Mouse (Mus musculus): ENCODE results near the gene Slc44a5. TPM values are rescaled to one million over a fixed set of nuclear protein-coding genes. Genes with fewer than 3 reads are reported as not detected.

Slc44a5 gene
- polyA plus RNA-seq (2015; fragmentation: Nextera tagmentation; extraction: Ambion mirVana): 0.18 and 0.22 TPM in 2 replicates

DNA sequence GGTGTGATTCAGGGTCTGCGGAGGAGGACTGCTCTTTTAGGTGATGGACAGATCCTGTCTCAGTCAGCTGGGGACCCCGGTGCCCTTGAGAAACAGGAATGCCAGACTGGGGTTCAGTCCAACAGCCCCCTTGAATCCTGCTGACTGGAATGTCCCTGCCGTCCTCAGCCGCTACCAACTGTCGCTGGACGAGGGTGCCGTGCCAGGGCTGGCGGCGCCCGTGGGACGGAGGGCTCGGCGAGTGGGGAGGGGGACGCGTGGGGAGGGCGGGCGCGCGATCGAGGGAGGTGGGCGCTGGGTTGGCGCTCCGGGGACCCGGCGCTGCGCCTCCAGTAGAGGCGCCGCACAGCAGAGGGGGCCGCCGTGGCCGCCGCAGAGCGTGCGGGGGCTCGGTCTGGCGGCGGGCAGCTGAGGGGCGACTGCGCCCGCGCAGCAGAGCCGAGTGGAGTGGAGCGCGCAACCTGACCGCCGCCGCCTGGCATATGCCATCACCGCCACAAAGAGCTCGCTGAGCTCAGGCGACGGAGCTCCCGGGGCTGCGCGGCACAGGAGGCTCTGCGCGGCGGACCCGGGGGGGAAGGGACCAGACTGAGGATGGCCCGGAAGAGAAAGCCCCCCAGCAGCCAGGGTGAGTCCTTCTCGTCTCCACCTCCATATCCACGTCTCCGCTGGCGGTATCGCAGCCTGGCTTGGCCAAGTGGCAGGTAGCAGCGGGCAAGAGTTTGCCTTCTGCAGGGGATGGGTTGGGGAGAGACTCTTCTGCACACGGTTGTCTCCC, at the start of gene Slc44a5:
Gene Slc44a5 (plus strand): TSS at position 266 of the 778 bp plus-strand sequence.
- H3K4me3 ChIP-seq (ENCODE audit: low read depth, low read length): peak within 1 kb of the TSS; percentile 32
- H3K4me1 ChIP-seq (ENCODE audit: control insufficient read depth, low read depth, low read length): no peaks in the 10 kb centered on the region
- H3K9me3 ChIP-seq (replicated peaks; ENCODE audit: control insufficient read depth, low read length): no peaks in the 10 kb centered on the region
- ATAC-seq (ENCODE audit: low read depth): no peak
- WGBS (ENCODE audit: insufficient replicate concordance): 2% methylated on average over 51 of the region's 66 CpGs
- H3K27me3 ChIP-seq (ENCODE audit: control insufficient read depth, insufficient read depth, low read depth, low read length): peaks cover 41% of the 10 kb centered on the region
- H3K27ac ChIP-seq (ENCODE audit: low read length): no peak within 1 kb of the TSS
- no peak within 1 kb of the TSS for H3K9ac ChIP-seq (ENCODE audit: low read depth, low read length)
- H3K36me3 ChIP-seq (ENCODE audit: control insufficient read depth, insufficient read depth): no peaks in the 10 kb centered on the region
- peak within 1 kb of the TSS; percentile 43 for H3K4me2 ChIP-seq (ENCODE audit: low read depth, low read length)

- WGBS (ENCODE audit: insufficient replicate concordance): 76% methylated on average over 7 of the region's 7 CpGs
- Histone ChIP-seq H3K27me3 (ENCODE audit: control insufficient read depth, insufficient read depth, low read depth, low read length) (no peaks in the 10 kb centered on the region), H3K9ac (ENCODE audit: low read depth, low read length) (no peak overlapping the region), H3K4me2 (ENCODE audit: low read depth, low read length) (no peak overlapping the region), H3K9me3 (replicated peaks; ENCODE audit: control insufficient read depth, low read length) (no peaks in the 10 kb centered on the region), H3K4me3 (ENCODE audit: low read depth, low read length) (no peak overlapping the region), H3K36me3 (ENCODE audit: control insufficient read depth, insufficient read depth) (peaks cover 12% of the 10 kb centered on the region), H3K4me1 (ENCODE audit: control insufficient read depth, low read depth, low read length) (no peaks in the 10 kb centered on the region; the same call in 1 of the 2 replicates), H3K27ac (ENCODE audit: low read length) (no peak overlapping the region)
- no peak for ATAC-seq (ENCODE audit: low read depth)
Measured at GRCm38 (mm10) chr3:153926333-153926732, 46.9 kb upstream of the Slc44a5 start.

- Histone ChIP-seq H3K27me3 (ENCODE audit: control insufficient read depth, insufficient read depth, low read depth, low read length) (no peaks in the 10 kb centered on the region), H3K4me1 (ENCODE audit: control insufficient read depth, low read depth, low read length) (no peaks in the 10 kb centered on the region; the same call in none of the 2 replicates), H3K9ac (ENCODE audit: low read depth, low read length) (no peak overlapping the region), H3K27ac (ENCODE audit: low read length) (no peak overlapping the region), H3K36me3 (ENCODE audit: control insufficient read depth, insufficient read depth) (peaks cover 13% of the 10 kb centered on the region), H3K4me3 (ENCODE audit: low read depth, low read length) (no peak overlapping the region), H3K9me3 (replicated peaks; ENCODE audit: control insufficient read depth, low read length) (no peaks in the 10 kb centered on the region), H3K4me2 (ENCODE audit: low read depth, low read length) (no peak overlapping the region)
- ATAC-seq (ENCODE audit: low read depth): peak; percentile 44; the same call in 1 of the 2 replicates
- 76% methylated on average over 11 of the region's 11 CpGs for WGBS (ENCODE audit: insufficient replicate concordance)
Measured at GRCm38 (mm10) chr3:153929526-153929925, 43.7 kb upstream of the Slc44a5 start.

DNA sequence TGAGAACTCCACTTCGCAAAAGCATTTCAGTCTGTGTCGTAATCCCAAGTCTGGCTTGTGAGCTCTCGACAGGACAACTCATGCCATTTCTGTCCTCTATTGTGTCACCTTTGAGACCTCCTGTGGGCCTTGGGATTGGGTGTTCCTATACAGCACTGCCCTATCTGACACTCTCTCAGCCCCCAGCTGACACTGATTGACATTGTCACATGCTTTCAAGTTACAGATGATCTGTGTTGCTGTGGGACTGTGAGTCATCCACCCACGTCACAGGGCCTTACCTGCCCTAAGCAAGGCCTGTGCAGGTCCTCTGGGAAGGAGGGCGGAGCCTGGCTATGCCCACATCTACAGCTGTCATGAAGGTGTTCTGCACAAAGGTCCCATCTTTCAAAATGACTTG, 40.8 kb upstream of the Slc44a5 start:
- Histone ChIP-seq H3K36me3 (ENCODE audit: control insufficient read depth, insufficient read depth) (peaks cover 10% of the 10 kb centered on the region), H3K4me1 (ENCODE audit: control insufficient read depth, low read depth, low read length) (no peaks in the 10 kb centered on the region; the same call in none of the 2 replicates), H3K9me3 (replicated peaks; ENCODE audit: control insufficient read depth, low read length) (no peaks in the 10 kb centered on the region), H3K4me2 (ENCODE audit: low read depth, low read length) (no peak overlapping the region), H3K27me3 (ENCODE audit: control insufficient read depth, insufficient read depth, low read depth, low read length) (no peaks in the 10 kb centered on the region), H3K9ac (ENCODE audit: low read depth, low read length) (no peak overlapping the region), H3K27ac (ENCODE audit: low read length) (no peak overlapping the region), H3K4me3 (ENCODE audit: low read depth, low read length) (no peak overlapping the region)
- ATAC-seq (ENCODE audit: low read depth): peak; percentile 53; the same call in 1 of the 2 replicates
- 74% methylated on average over 5 of the region's 5 CpGs for WGBS (ENCODE audit: insufficient replicate concordance)

GRCm38 (mm10) chr3:153935878-153936277, 37.4 kb upstream of the Slc44a5 start:
- 74% methylated on average over 9 of the region's 9 CpGs for WGBS (ENCODE audit: insufficient replicate concordance)
- H3K4me2 ChIP-seq (ENCODE audit: low read depth, low read length): no peak overlapping the region
- H3K27me3 ChIP-seq (ENCODE audit: control insufficient read depth, insufficient read depth, low read depth, low read length): no peaks in the 10 kb centered on the region
- no peak for ATAC-seq (ENCODE audit: low read depth)
- no peak overlapping the region for H3K9ac ChIP-seq (ENCODE audit: low read depth, low read length)
- peaks cover 5% of the 10 kb centered on the region for H3K36me3 ChIP-seq (ENCODE audit: control insufficient read depth, insufficient read depth)
- no peak overlapping the region for H3K27ac ChIP-seq (ENCODE audit: low read length)
- H3K9me3 ChIP-seq (replicated peaks; ENCODE audit: control insufficient read depth, low read length): no peaks in the 10 kb centered on the region
- no peak overlapping the region for H3K4me3 ChIP-seq (ENCODE audit: low read depth, low read length)
- no peaks in the 10 kb centered on the region; the same call in 1 of the 2 replicates for H3K4me1 ChIP-seq (ENCODE audit: control insufficient read depth, low read depth, low read length)

GRCm38 (mm10) chr3:153937116-153937810, 36.0 kb upstream of the Slc44a5 start:
- no peak overlapping the region for H3K4me3 ChIP-seq (ENCODE audit: low read depth, low read length)
- H3K27me3 ChIP-seq (ENCODE audit: control insufficient read depth, insufficient read depth, low read depth, low read length): no peaks in the 10 kb centered on the region
- 0 out of 2 replicates have a peak, but pooled peaks have one; percentile 12 for ATAC-seq (ENCODE audit: low read depth)
- H3K27ac ChIP-seq (ENCODE audit: low read length): no peak overlapping the region
- H3K4me2 ChIP-seq (ENCODE audit: low read depth, low read length): no peak overlapping the region
- H3K9ac ChIP-seq (ENCODE audit: low read depth, low read length): no peak overlapping the region
- H3K36me3 ChIP-seq (ENCODE audit: control insufficient read depth, insufficient read depth): peaks cover 4% of the 10 kb centered on the region
- WGBS (ENCODE audit: insufficient replicate concordance): 85% methylated on average over 17 of the region's 17 CpGs
- H3K9me3 ChIP-seq (replicated peaks; ENCODE audit: control insufficient read depth, low read length): no peaks in the 10 kb centered on the region
- peaks cover 8% of the 10 kb centered on the region; the same call in 1 of the 2 replicates for H3K4me1 ChIP-seq (ENCODE audit: control insufficient read depth, low read depth, low read length)

- Histone ChIP-seq H3K4me2 (ENCODE audit: low read depth, low read length) (no peak overlapping the region), H3K9ac (ENCODE audit: low read depth, low read length) (no peak overlapping the region), H3K4me3 (ENCODE audit: low read depth, low read length) (no peak overlapping the region), H3K27me3 (ENCODE audit: control insufficient read depth, insufficient read depth, low read depth, low read length) (no peaks in the 10 kb centered on the region), H3K27ac (ENCODE audit: low read length) (no peak overlapping the region), H3K4me1 (ENCODE audit: control insufficient read depth, low read depth, low read length) (peaks cover 19% of the 10 kb centered on the region), H3K9me3 (replicated peaks; ENCODE audit: control insufficient read depth, low read length) (no peaks in the 10 kb centered on the region), H3K36me3 (ENCODE audit: control insufficient read depth, insufficient read depth) (peaks cover 2% of the 10 kb centered on the region)
- no peak for ATAC-seq (ENCODE audit: low read depth)
- 77% methylated on average over 8 of the region's 8 CpGs for WGBS (ENCODE audit: insufficient replicate concordance)
Measured at GRCm38 (mm10) chr3:153940021-153940420, 33.2 kb upstream of the Slc44a5 start.

GRCm38 (mm10) chr3:153940486-153940885, 32.8 kb upstream of the Slc44a5 start:
- no peaks in the 10 kb centered on the region for H3K27me3 ChIP-seq (ENCODE audit: control insufficient read depth, insufficient read depth, low read depth, low read length)
- no peak overlapping the region for H3K9ac ChIP-seq (ENCODE audit: low read depth, low read length)
- peaks cover 2% of the 10 kb centered on the region; the same call in 1 of the 2 replicates for H3K36me3 ChIP-seq (ENCODE audit: control insufficient read depth, insufficient read depth)
- no peak for ATAC-seq (ENCODE audit: low read depth)
- H3K27ac ChIP-seq (ENCODE audit: low read length): no peak overlapping the region
- no peak overlapping the region for H3K4me3 ChIP-seq (ENCODE audit: low read depth, low read length)
- H3K4me2 ChIP-seq (ENCODE audit: low read depth, low read length): no peak overlapping the region
- 89% methylated on average over 9 of the region's 9 CpGs for WGBS (ENCODE audit: insufficient replicate concordance)
- H3K4me1 ChIP-seq (ENCODE audit: control insufficient read depth, low read depth, low read length): peaks cover 21% of the 10 kb centered on the region
- no peaks in the 10 kb centered on the region for H3K9me3 ChIP-seq (replicated peaks; ENCODE audit: control insufficient read depth, low read length)

GRCm38 (mm10) chr3:153941613-153942012, 31.6 kb upstream of the Slc44a5 start:
- Histone ChIP-seq H3K4me3 (ENCODE audit: low read depth, low read length) (no peak overlapping the region), H3K36me3 (ENCODE audit: control insufficient read depth, insufficient read depth) (no peaks in the 10 kb centered on the region; the same call in 1 of the 2 replicates), H3K4me1 (ENCODE audit: control insufficient read depth, low read depth, low read length) (peaks cover 21% of the 10 kb centered on the region), H3K9ac (ENCODE audit: low read depth, low read length) (no peak overlapping the region), H3K27me3 (ENCODE audit: control insufficient read depth, insufficient read depth, low read depth, low read length) (no peaks in the 10 kb centered on the region), H3K27ac (ENCODE audit: low read length) (no peak overlapping the region), H3K4me2 (ENCODE audit: low read depth, low read length) (no peak overlapping the region), H3K9me3 (replicated peaks; ENCODE audit: control insufficient read depth, low read length) (no peaks in the 10 kb centered on the region)
- ATAC-seq (ENCODE audit: low read depth): no peak
- WGBS (ENCODE audit: insufficient replicate concordance): 85% methylated on average over 13 of the region's 13 CpGs
